Mouse (Mus musculus): ENCODE data around the gene Fchsd2.

GRCm38 (mm10) chr7:101109006-101109855 is 16.6 kb downstream of the Fchsd2 start:
- TF ChIP-seq POLR2A (IDR thresholded peaks at IDR 0.05; ENCODE audit: borderline replicate concordance, low read depth, low read length) (no peak), CTCF (IDR thresholded peaks at IDR 0.05; ENCODE audit: low read depth, low read length) (no peak)

Measured in bone marrow macrophage, adult 2 months (primary cell).